Mouse (Mus musculus): ENCODE data around the gene Ankrd2. TPM values are rescaled to one million over a fixed set of nuclear protein-coding genes. Genes with fewer than 3 reads are reported as not detected.

Ankrd2 gene
- polyA plus RNA-seq, 2 experiments, result 0.08 TPM; not detected in 1

- Histone ChIP-seq H3K9ac (replicated peaks) (no peak overlapping the region), H3K27ac (no peak overlapping the region), H3K27me3 (ENCODE audit: control insufficient read depth, insufficient read depth, low read length) (no peaks in the 10 kb centered on the region), H3K4me2 (ENCODE audit: low read depth) (no peak overlapping the region), H3K9me3 (ENCODE audit: control insufficient read depth, low read length) (no peaks in the 10 kb centered on the region), H3K36me3 (replicated peaks; ENCODE audit: control insufficient read depth, insufficient read depth, low read depth) (no peaks in the 10 kb centered on the region), H3K4me3 (ENCODE audit: insufficient read depth in 1 of 2, low read depth in 2 of 2, low read length in 2 of 2) (no peak overlapping the region), H3K4me1 (replicated peaks; ENCODE audit: control insufficient read depth in 2 of 2, insufficient read depth in 2 of 2, low read length in 1 of 2) (no peaks in the 10 kb centered on the region; a peak in 1 of 4 replicates)
- DNase-seq (ENCODE audit: low read depth in 3 of 3, low spot score in 3 of 3) (no peak), ATAC-seq (ENCODE audit: insufficient read depth) (no peak)
- TF ChIP-seq CTCF (IDR thresholded peaks at IDR 0.05; ENCODE audit: low read depth) (no peak), EP300 (IDR thresholded peaks at IDR 0.05; ENCODE audit: low read depth) (no peak)
- WGBS (ENCODE audit: insufficient replicate concordance), result 38% methylated on average over 4 of the region's 4 CpGs
Measured at GRCm38 (mm10) chr19:42019011-42019522, 16.7 kb upstream of the Ankrd2 start.

DNA sequence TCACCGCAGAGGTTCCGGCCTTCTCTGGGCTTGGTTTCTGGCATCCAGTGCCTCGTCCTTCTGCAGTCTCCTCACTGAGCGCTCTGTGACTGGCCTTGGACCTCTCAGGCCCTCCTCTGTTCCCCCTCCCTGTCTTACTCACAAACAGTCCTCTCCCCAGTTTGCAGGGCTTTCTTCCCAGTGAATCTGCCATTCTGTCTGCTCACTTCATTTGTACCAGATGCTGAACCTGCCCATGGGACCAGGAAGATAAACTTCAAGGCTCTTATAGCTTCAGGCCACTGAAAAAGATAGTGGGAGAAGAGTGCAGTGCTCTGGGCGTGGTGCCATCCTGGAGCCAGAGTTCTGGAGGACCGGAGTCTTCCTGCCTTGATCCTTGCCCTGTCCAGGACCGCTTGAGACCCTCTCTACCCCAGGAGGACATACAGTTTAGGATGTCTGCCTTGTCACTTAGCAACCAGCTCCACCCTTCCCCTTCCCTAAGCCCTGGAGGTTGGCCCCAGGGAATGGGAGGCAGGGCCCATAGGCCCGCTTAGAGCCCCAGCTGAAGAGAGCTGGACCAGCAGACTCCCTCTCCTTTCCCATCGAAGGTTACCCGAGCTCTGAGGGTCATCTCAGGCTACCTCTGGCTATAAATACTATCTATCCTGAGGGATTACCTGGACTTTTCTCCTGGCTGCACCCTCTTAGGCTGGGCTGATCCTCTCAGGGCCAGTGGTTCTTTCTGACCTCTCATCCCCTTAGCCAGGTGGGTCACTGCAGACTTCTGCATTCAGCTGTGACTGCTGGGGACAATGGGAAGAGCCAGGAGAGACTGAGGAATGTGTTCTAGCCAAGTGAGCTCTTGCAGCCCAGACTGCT, 13.9 kb upstream of the Ankrd2 start:
- Histone ChIP-seq H3K9ac (replicated peaks) (no peak overlapping the region), H3K27me3 (ENCODE audit: control insufficient read depth, insufficient read depth, low read length) (no peaks in the 10 kb centered on the region), H3K4me3 (ENCODE audit: insufficient read depth in 1 of 2, low read depth in 2 of 2, low read length in 2 of 2) (no peak overlapping the region), H3K27ac (no peak overlapping the region), H3K9me3 (ENCODE audit: control insufficient read depth, low read length) (no peaks in the 10 kb centered on the region), H3K36me3 (replicated peaks; ENCODE audit: control insufficient read depth, insufficient read depth, low read depth) (no peaks in the 10 kb centered on the region), H3K4me1 (replicated peaks; ENCODE audit: control insufficient read depth in 2 of 2, insufficient read depth in 2 of 2, low read length in 1 of 2) (no peaks in the 10 kb centered on the region; a peak in 1 of 4 replicates), H3K4me2 (ENCODE audit: low read depth) (no peak overlapping the region)
- ATAC-seq (ENCODE audit: insufficient read depth), result no peak
- TF ChIP-seq CTCF (IDR thresholded peaks at IDR 0.05; ENCODE audit: low read depth) (no peak), EP300 (IDR thresholded peaks at IDR 0.05; ENCODE audit: low read depth) (no peak)
- DNase-seq (ENCODE audit: low read depth in 3 of 3, low spot score in 3 of 3), result no peak
- 64% methylated on average over 10 of the region's 10 CpGs for WGBS (ENCODE audit: insufficient replicate concordance)

GRCm38 (mm10) chr19:42022542-42022848, 13.3 kb upstream of the Ankrd2 start:
- DNase-seq (ENCODE audit: low read depth in 3 of 3, low spot score in 3 of 3) (no peak), ATAC-seq (ENCODE audit: insufficient read depth) (no peak)
- 61% methylated on average over 2 of the region's 2 CpGs for WGBS (ENCODE audit: insufficient replicate concordance)
- Histone ChIP-seq H3K9me3 (ENCODE audit: control insufficient read depth, low read length) (no peaks in the 10 kb centered on the region), H3K27ac (no peak overlapping the region), H3K4me2 (ENCODE audit: low read depth) (no peak overlapping the region), H3K36me3 (replicated peaks; ENCODE audit: control insufficient read depth, insufficient read depth, low read depth) (no peaks in the 10 kb centered on the region), H3K4me1 (replicated peaks; ENCODE audit: control insufficient read depth in 2 of 2, insufficient read depth in 2 of 2, low read length in 1 of 2) (no peaks in the 10 kb centered on the region; a peak in 1 of 4 replicates), H3K9ac (replicated peaks) (no peak overlapping the region), H3K4me3 (ENCODE audit: insufficient read depth in 1 of 2, low read depth in 2 of 2, low read length in 2 of 2) (no peak overlapping the region), H3K27me3 (ENCODE audit: control insufficient read depth, insufficient read depth, low read length) (no peaks in the 10 kb centered on the region)
- TF ChIP-seq EP300 (IDR thresholded peaks at IDR 0.05; ENCODE audit: low read depth) (no peak), CTCF (IDR thresholded peaks at IDR 0.05; ENCODE audit: low read depth) (no peak)

DNA sequence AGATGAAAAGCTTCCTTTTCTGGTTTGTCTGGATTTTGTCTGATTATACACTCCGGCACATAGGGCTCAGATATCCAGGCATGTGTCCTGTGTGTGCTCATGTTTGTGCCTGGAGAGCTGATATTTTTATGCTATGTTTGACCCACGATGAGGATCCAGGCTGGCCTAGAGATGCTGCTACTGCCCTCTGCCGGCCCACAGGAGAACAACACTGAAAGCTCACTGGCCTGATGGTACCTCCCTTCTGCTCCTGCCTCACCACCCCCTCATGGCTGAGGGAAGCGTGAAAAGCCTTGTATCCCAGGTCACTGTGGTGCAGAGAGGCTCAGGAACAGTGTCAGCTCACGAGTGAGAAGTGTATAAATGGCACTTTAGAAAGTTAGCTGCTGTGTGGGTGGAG, 9.6 kb upstream of the Ankrd2 start:
- whole genome bisulfite sequencing (ENCODE audit: insufficient replicate concordance), result 4% methylated on average over 5 of the region's 5 CpGs
- Histone ChIP-seq H3K36me3 (replicated peaks; ENCODE audit: control insufficient read depth, insufficient read depth, low read depth) (no peaks in the 10 kb centered on the region), H3K9ac (replicated peaks) (no peak overlapping the region), H3K4me1 (replicated peaks; ENCODE audit: control insufficient read depth in 2 of 2, insufficient read depth in 2 of 2, low read length in 1 of 2) (no peaks in the 10 kb centered on the region), H3K27me3 (ENCODE audit: control insufficient read depth, insufficient read depth, low read length) (no peaks in the 10 kb centered on the region), H3K27ac (no peak overlapping the region), H3K4me2 (ENCODE audit: low read depth) (no peak overlapping the region), H3K4me3 (ENCODE audit: insufficient read depth in 1 of 2, low read depth in 2 of 2, low read length in 2 of 2) (no peak overlapping the region), H3K9me3 (ENCODE audit: control insufficient read depth, low read length) (no peaks in the 10 kb centered on the region)
- peak in 1 of 3 experiments; percentile 27 for DNase-seq (ENCODE audit: low read depth in 3 of 3, low spot score in 3 of 3)
- ATAC-seq (ENCODE audit: insufficient read depth), result 0 out of 2 replicates have a peak, but pooled peaks have one; percentile 48
- peak; percentile 97 for TF ChIP-seq CTCF (IDR thresholded peaks at IDR 0.05; ENCODE audit: low read depth)
- TF ChIP-seq EP300 (IDR thresholded peaks at IDR 0.05; ENCODE audit: low read depth), result no peak

GRCm38 (mm10) chr19:42031112-42031511, 4.7 kb upstream of the Ankrd2 start:
- Histone ChIP-seq H3K9ac (replicated peaks) (no peak overlapping the region), H3K36me3 (replicated peaks; ENCODE audit: control insufficient read depth, insufficient read depth, low read depth) (no peaks in the 10 kb centered on the region), H3K4me1 (replicated peaks; ENCODE audit: control insufficient read depth in 2 of 2, insufficient read depth in 2 of 2, low read length in 1 of 2) (no peaks in the 10 kb centered on the region), H3K4me3 (ENCODE audit: insufficient read depth in 1 of 2, low read depth in 2 of 2, low read length in 2 of 2) (no peak overlapping the region), H3K27ac (no peak overlapping the region), H3K9me3 (ENCODE audit: control insufficient read depth, low read length) (no peaks in the 10 kb centered on the region), H3K4me2 (ENCODE audit: low read depth) (no peak overlapping the region), H3K27me3 (ENCODE audit: control insufficient read depth, insufficient read depth, low read length) (no peaks in the 10 kb centered on the region)
- no peak for TF ChIP-seq EP300 (IDR thresholded peaks at IDR 0.05; ENCODE audit: low read depth)
- TF ChIP-seq CTCF (IDR thresholded peaks at IDR 0.05; ENCODE audit: low read depth), result no peak
- ATAC-seq (ENCODE audit: insufficient read depth), result no peak
- DNase-seq (ENCODE audit: low read depth in 3 of 3, low spot score in 3 of 3), result no peak
- 66% methylated on average over 5 of the region's 5 CpGs for WGBS (ENCODE audit: insufficient replicate concordance)
